In the genomic region with DNA sequence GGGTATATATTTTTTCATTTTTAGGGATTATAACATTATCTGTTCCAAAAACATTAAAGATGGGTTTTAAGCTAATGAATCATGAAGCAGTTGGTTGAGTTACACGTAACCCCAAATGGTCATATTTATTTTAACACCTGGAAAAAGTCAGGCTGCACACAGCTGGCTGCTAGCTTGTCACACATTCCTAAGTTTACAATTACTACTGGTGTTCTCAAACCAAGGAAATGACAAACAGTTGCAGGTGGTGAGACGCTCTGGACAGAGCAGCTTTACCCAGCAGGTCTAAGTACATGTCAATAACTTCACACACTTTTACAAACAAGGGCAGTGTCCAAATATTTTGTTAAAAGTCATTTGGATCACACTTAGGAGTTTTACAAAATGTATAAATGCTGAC, we compare ENCODE assay signal across 26 mouse cellular contexts.
A peak's percentile ranks its signal among the peaks of the same experiment; 100 is the strongest.
DNase-seq lines count a peak whose midpoint lies in the region; ATAC-seq lines count a peak whose summit lies in the region.
"Had no signal": no experiment of that assay in that cellular context is flagged by ENCODE, and none has a peak within 500 bp of the region (broad histone marks: within the 10 kb centered on the region; RNA-seq: fewer than 3 reads in every experiment).

No protein-coding gene starts in this region.

- 16% methylated on average over 2 of the region's 2 CpGs for WGBS in limb, embryonic 11.5 days
- WGBS in limb, embryonic 10.5 days: 35% methylated on average over 2 of the region's 2 CpGs
- 21% methylated on average over 2 of the region's 2 CpGs for WGBS in embryonic facial prominence, embryonic 14.5 days
- WGBS in limb, embryonic 13.5 days: 6% methylated on average over 2 of the region's 2 CpGs
- WGBS in hindbrain, embryonic 14.5 days: 78% methylated on average over 2 of the region's 2 CpGs

- no peak overlapping the region for H3K4me3 ChIP-seq in limb, embryonic 11.5 days (ENCODE audit: low read depth, low read length)
- H3K4me3 ChIP-seq in limb, embryonic 10.5 days: no peak overlapping the region
- no peak overlapping the region for H3K4me3 ChIP-seq in embryonic facial prominence, embryonic 14.5 days (ENCODE audit: low read depth, low read length)
- H3K4me3 ChIP-seq in limb, embryonic 13.5 days: no peak overlapping the region
- H3K4me3 ChIP-seq in hindbrain, embryonic 14.5 days (replicated peaks; ENCODE audit: low read length): no peak overlapping the region
- H3K4me3 ChIP-seq: embryonic facial prominence, embryonic 13.5 days; forebrain, embryonic 15.5 days; heart, adult 2 months; heart, embryonic 10.5 days; heart, embryonic 13.5 days; hindbrain, embryonic 15.5 days; intestine, embryonic 15.5 days had no signal

- no peak overlapping the region for H3K27ac ChIP-seq in limb, embryonic 11.5 days (replicated peaks; ENCODE audit: low read depth, low read length)
- H3K27ac ChIP-seq in limb, embryonic 10.5 days: no peak overlapping the region
- no peak overlapping the region for H3K27ac ChIP-seq in embryonic facial prominence, embryonic 14.5 days (replicated peaks; ENCODE audit: low read depth, low read length)
- H3K27ac ChIP-seq in limb, embryonic 13.5 days: no peak overlapping the region
- no peak overlapping the region for H3K27ac ChIP-seq in hindbrain, embryonic 14.5 days
- H3K27ac ChIP-seq: embryonic facial prominence, embryonic 13.5 days; forebrain, embryonic 15.5 days; heart, adult 2 months; heart, embryonic 10.5 days; heart, embryonic 13.5 days; hindbrain, embryonic 15.5 days; intestine, embryonic 15.5 days had no signal

- H3K36me3 ChIP-seq in limb, embryonic 11.5 days (ENCODE audit: control insufficient read depth, insufficient read depth, low read length): no peaks in the 10 kb centered on the region
- H3K36me3 ChIP-seq in limb, embryonic 10.5 days: no peaks in the 10 kb centered on the region
- H3K36me3 ChIP-seq in embryonic facial prominence, embryonic 14.5 days (ENCODE audit: control insufficient read depth, insufficient read depth, low read length): no peaks in the 10 kb centered on the region
- no peaks in the 10 kb centered on the region for H3K36me3 ChIP-seq in limb, embryonic 13.5 days
- no peaks in the 10 kb centered on the region for H3K36me3 ChIP-seq in hindbrain, embryonic 14.5 days (replicated peaks; ENCODE audit: control insufficient read depth, insufficient read depth)
- H3K36me3 ChIP-seq: embryonic facial prominence, embryonic 13.5 days; forebrain, embryonic 15.5 days; heart, embryonic 10.5 days; heart, embryonic 13.5 days; hindbrain, embryonic 15.5 days; intestine, embryonic 15.5 days had no signal

- H3K4me1 ChIP-seq in limb, embryonic 11.5 days (ENCODE audit: control insufficient read depth, insufficient read depth, low read length): 0 out of 2 replicates have a peak, but pooled peaks cover 3% of the 10 kb centered on the region
- peaks cover 14% of the 10 kb centered on the region for H3K4me1 ChIP-seq in limb, embryonic 10.5 days
- no peaks in the 10 kb centered on the region for H3K4me1 ChIP-seq in embryonic facial prominence, embryonic 14.5 days (ENCODE audit: control insufficient read depth, insufficient read depth, low read length)
- no peaks in the 10 kb centered on the region for H3K4me1 ChIP-seq in limb, embryonic 13.5 days
- H3K4me1 ChIP-seq in hindbrain, embryonic 14.5 days (replicated peaks; ENCODE audit: control insufficient read depth, insufficient read depth, low read length): no peaks in the 10 kb centered on the region
- H3K4me1 ChIP-seq: embryonic facial prominence, embryonic 13.5 days; forebrain, embryonic 15.5 days; heart, embryonic 10.5 days; heart, embryonic 13.5 days; hindbrain, embryonic 15.5 days; intestine, embryonic 15.5 days had no signal

- no peak overlapping the region for H3K9ac ChIP-seq in limb, embryonic 11.5 days (ENCODE audit: low read length)
- H3K9ac ChIP-seq in embryonic facial prominence, embryonic 14.5 days (ENCODE audit: low read depth, low read length): no peak overlapping the region
- no peak overlapping the region for H3K9ac ChIP-seq in limb, embryonic 13.5 days
- H3K9ac ChIP-seq in hindbrain, embryonic 14.5 days: no peak overlapping the region
- H3K9ac ChIP-seq: embryonic facial prominence, embryonic 13.5 days; forebrain, embryonic 15.5 days; heart, embryonic 13.5 days; hindbrain, embryonic 15.5 days; intestine, embryonic 15.5 days had no signal

- DNase-seq in limb, embryonic 11.5 days (ENCODE audit: low spot score): peak; percentile 28
- DNase-seq in limb, embryonic 10.5 days (ENCODE audit: low spot score): no peak
- peak; percentile 14 for DNase-seq in embryonic facial prominence, embryonic 14.5 days (ENCODE audit: low spot score)
- DNase-seq in urinary bladder, postnatal 25 days (ENCODE audit: low spot score): no peak
- no peak for DNase-seq in adipocyte (ENCODE audit: low spot score)
- no peak for DNase-seq in hindbrain, embryonic 14.5 days (ENCODE audit: low spot score)
- DNase-seq: adrenal gland, adult 8-10 months; adrenal gland, postnatal 25 days; cerebellum, adult 11-12 months; cerebellum, adult 8-10 months; cerebellum, postnatal 10 days; cerebellum, postnatal 36 days; gastrocnemius, postnatal 10 days; gastrocnemius, postnatal 36 days; heart, adult 2 months; heart, postnatal 14 days; heart, postnatal 4 days; kidney, adult 11 months had no signal

- no peak overlapping the region for H3K4me2 ChIP-seq in limb, embryonic 11.5 days (ENCODE audit: low read depth, severe bottlenecking)
- H3K4me2 ChIP-seq in embryonic facial prominence, embryonic 14.5 days (ENCODE audit: low read depth, low read length): no peak overlapping the region
- no peak overlapping the region for H3K4me2 ChIP-seq in limb, embryonic 13.5 days (replicated peaks)
- H3K4me2 ChIP-seq in hindbrain, embryonic 14.5 days (replicated peaks): no peak overlapping the region
- H3K4me2 ChIP-seq: embryonic facial prominence, embryonic 13.5 days; forebrain, embryonic 15.5 days; heart, embryonic 13.5 days; hindbrain, embryonic 15.5 days; intestine, embryonic 15.5 days had no signal

- peak; percentile 81 for ATAC-seq in limb, embryonic 11.5 days (ENCODE audit: insufficient number of reproducible peaks, low FRiP score, low TSS enrichment, low read depth)
- ATAC-seq in embryonic facial prominence, embryonic 14.5 days (ENCODE audit: low read depth): no peak
- 0 out of 2 replicates have a peak, but pooled peaks have one; percentile 48 for ATAC-seq in limb, embryonic 13.5 days (ENCODE audit: low FRiP score, low read depth)
- ATAC-seq in hindbrain, embryonic 14.5 days (ENCODE audit: low FRiP score): no peak
- ATAC-seq: CD4-positive, CD25-positive, alpha-beta regulatory T cell, adult 4 months; forebrain, embryonic 15.5 days; intestine, embryonic 15.5 days had no signal

- H3K9me3 ChIP-seq in limb, embryonic 11.5 days (ENCODE audit: control insufficient read depth, low read length): no peaks in the 10 kb centered on the region
- no peaks in the 10 kb centered on the region for H3K9me3 ChIP-seq in limb, embryonic 10.5 days (replicated peaks)
- H3K9me3 ChIP-seq in embryonic facial prominence, embryonic 14.5 days (ENCODE audit: control insufficient read depth, low read length): no peaks in the 10 kb centered on the region
- no peaks in the 10 kb centered on the region for H3K9me3 ChIP-seq in limb, embryonic 13.5 days
- no peaks in the 10 kb centered on the region for H3K9me3 ChIP-seq in hindbrain, embryonic 14.5 days (ENCODE audit: control insufficient read depth, low read length)
- H3K9me3 ChIP-seq: embryonic facial prominence, embryonic 13.5 days; forebrain, embryonic 15.5 days; heart, embryonic 10.5 days; hindbrain, embryonic 15.5 days; intestine, embryonic 15.5 days had no signal

- no peaks in the 10 kb centered on the region for H3K27me3 ChIP-seq in limb, embryonic 11.5 days (ENCODE audit: control insufficient read depth, insufficient read depth, low read length)
- H3K27me3 ChIP-seq in limb, embryonic 10.5 days (ENCODE audit: low read depth, poor library complexity, severe bottlenecking): no peaks in the 10 kb centered on the region
- no peaks in the 10 kb centered on the region for H3K27me3 ChIP-seq in embryonic facial prominence, embryonic 14.5 days (replicated peaks; ENCODE audit: control insufficient read depth, insufficient read depth, low read length)
- H3K27me3 ChIP-seq in limb, embryonic 13.5 days: no peaks in the 10 kb centered on the region
- H3K27me3 ChIP-seq in hindbrain, embryonic 14.5 days (ENCODE audit: control insufficient read depth, insufficient read depth, low read length): no peaks in the 10 kb centered on the region
- H3K27me3 ChIP-seq: embryonic facial prominence, embryonic 13.5 days; forebrain, embryonic 15.5 days; heart, embryonic 13.5 days; hindbrain, embryonic 15.5 days; intestine, embryonic 15.5 days had no signal

Comparison
In these comparisons a context has a peak if more than half of its experiments do, and no peak if none do; other contexts are left out.
1. DNase-seq: peak in limb, embryonic 11.5 days (single experiment) and embryonic facial prominence, embryonic 14.5 days (single experiment); none in limb, embryonic 10.5 days (single experiment), urinary bladder, postnatal 25 days (single experiment), adipocyte (single experiment) and hindbrain, embryonic 14.5 days (single experiment).
2. ATAC-seq: peak in limb, embryonic 11.5 days (single experiment) and limb, embryonic 13.5 days (single experiment); none in embryonic facial prominence, embryonic 14.5 days (single experiment) and hindbrain, embryonic 14.5 days (single experiment).